Mouse (Mus musculus) heart, embryonic 14.5 days (tissue): Measurements from ENCODE around the gene Sp100. TPM values are rescaled to one million over a fixed set of nuclear protein-coding genes. Genes with fewer than 3 reads are reported as not detected.
A peak's percentile ranks its signal among the peaks of the same experiment; 100 is the strongest.

Experiments
- ATAC-seq: fragments of 200-750 bp; cut with Nextera tagmentation; 2 replicates; pipeline ENCODE4 v1.8.0; 2017; ENCODE audit warnings: low read depth, moderate TSS enrichment; ENCODE audit not compliant: insufficient number of reproducible peaks, insufficient read depth, low FRiP score
- H3K27ac ChIP-seq, 2 experiments: fragments of 200-500 bp in 1 of 2; fragments of 300-500 bp in 1 of 2; sonication (generic) in 1 of 2; replicated peaks in 1 of 2; 2 replicates each; pipeline ENCODE4 v1.5.1; 2012 to 2014; ENCODE audit warnings: low read depth in 2 of 2, low read length in 2 of 2, control low read depth in 1 of 2, mild to moderate bottlenecking in 1 of 2, mixed read lengths in 1 of 2; ENCODE audit not compliant: control insufficient read depth in 1 of 2, insufficient read depth in 1 of 2
- H3K27me3 ChIP-seq: fragments of 300-500 bp; sonication (generic); 2 replicates; pipeline ENCODE4 v1.6.1; 2014; ENCODE audit warnings: mild to moderate bottlenecking, low read length, control low read depth; ENCODE audit not compliant: control insufficient read depth, insufficient read depth
- H3K36me3 ChIP-seq: fragments of 300-500 bp; sonication (generic); 2 replicates; pipeline ENCODE4 v1.6.1; 2014; ENCODE audit warnings: mild to moderate bottlenecking, control low read depth, low read length, mixed read lengths; ENCODE audit not compliant: control insufficient read depth, insufficient read depth
- H3K4me1 ChIP-seq, 2 experiments: fragments of 200-500 bp in 1 of 2; fragments of 300-500 bp in 1 of 2; sonication (generic) in 1 of 2; 2 replicates each; pipeline ENCODE4 v1.6.1; 2012 to 2014; ENCODE audit warnings: low read length in 2 of 2, control low read depth in 1 of 2, mixed read lengths in 1 of 2; ENCODE audit not compliant: control insufficient read depth in 2 of 2, insufficient read depth in 2 of 2
- H3K4me2 ChIP-seq: fragments of 300-500 bp; sonication (generic); 2 replicates; pipeline ENCODE4 v1.6.1; 2014; ENCODE audit warnings: mild to moderate bottlenecking, low read length
- H3K4me3 ChIP-seq, 2 experiments: fragments of 200-500 bp in 1 of 2; fragments of 300-500 bp in 1 of 2; sonication (generic) in 1 of 2; 2 replicates each; pipeline ENCODE4 v1.5.1; 2012 to 2014; ENCODE audit warnings: low read length in 2 of 2, mild to moderate bottlenecking in 2 of 2, control low read depth in 1 of 2, low read depth in 1 of 2, moderate library complexity in 1 of 2; ENCODE audit not compliant: control insufficient read depth in 1 of 2, insufficient read depth in 1 of 2
- H3K9ac ChIP-seq: fragments of 300-500 bp; sonication (generic); 2 replicates; pipeline ENCODE4 v1.6.1; 2014; ENCODE audit warnings: mild to moderate bottlenecking, low read length
- H3K9me3 ChIP-seq: fragments of 300-500 bp; sonication (generic); 2 replicates; pipeline ENCODE4 v1.6.1; 2016; ENCODE audit warnings: low read length, control low read depth; ENCODE audit not compliant: control insufficient read depth
- WGBS: fragments of 180-500 bp; shearing (Covaris S2); extraction: QIAGEN DNeasy Blood & Tissue Kit; methylation state at CpG from one replicate; pipeline ENCODE4 v1.1.7; 2014; 5-methylcytosine and 5-hydroxymethylcytosine counted together
- polyA plus RNA-seq: library from polyadenylated mRNA; unstranded; fragments of >200 nt; fragmentation: Nextera tagmentation; extraction: Ambion mirVana; gene quantifications from 2 replicates; pipeline ENCODE4 v1.2.1, GENCODE M21; 2014

Gene Sp100
- polyA plus RNA-seq, 1 experiment from 2014 or later: 2.0 TPM

DNA sequence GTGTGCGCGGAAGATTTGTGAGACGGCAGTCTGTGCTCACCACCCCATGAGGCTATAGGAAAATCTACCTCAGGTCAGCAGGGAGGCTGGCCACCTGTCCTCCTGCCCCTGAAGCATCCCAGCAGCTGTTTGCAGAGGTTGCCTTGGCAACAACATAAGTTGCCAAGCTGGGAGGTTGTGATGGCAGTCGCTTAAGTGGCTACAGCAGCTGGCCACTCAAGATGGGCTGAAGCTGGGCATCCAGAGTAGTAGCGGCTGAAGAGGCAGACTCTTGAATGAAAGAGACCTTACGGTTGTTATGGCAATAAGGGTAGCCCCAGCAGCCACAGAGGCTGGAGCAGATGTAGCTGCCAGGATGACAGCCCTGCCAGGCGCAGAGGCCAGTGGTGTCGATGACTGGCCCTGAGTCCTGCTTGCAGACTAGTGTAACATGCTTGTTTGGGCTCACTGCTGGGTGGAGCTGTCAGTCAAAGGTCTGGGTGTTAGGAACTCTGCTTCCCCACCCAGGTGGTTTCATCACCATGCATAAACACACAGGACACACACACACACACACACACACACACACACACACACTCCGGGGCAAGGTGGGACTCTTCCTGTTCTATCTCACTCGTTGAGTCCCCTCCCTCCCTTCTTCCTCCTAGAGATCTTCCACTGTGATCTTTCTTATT is 70.6 kb downstream of the Sp100 start:
- Histone ChIP-seq H3K4me1 (peaks cover 14 to 18% of the 10 kb centered on the region in 2 experiments; a peak in 3 of 4 replicates), H3K27ac (no peak overlapping the region), H3K9ac (no peak overlapping the region), H3K9me3 (no peaks in the 10 kb centered on the region), H3K4me3 (no peak overlapping the region), H3K36me3 (no peaks in the 10 kb centered on the region), H3K27me3 (no peaks in the 10 kb centered on the region), H3K4me2 (no peak overlapping the region)
- no peak for ATAC-seq
- 57% methylated on average over 10 of the region's 10 CpGs for WGBS

DNA sequence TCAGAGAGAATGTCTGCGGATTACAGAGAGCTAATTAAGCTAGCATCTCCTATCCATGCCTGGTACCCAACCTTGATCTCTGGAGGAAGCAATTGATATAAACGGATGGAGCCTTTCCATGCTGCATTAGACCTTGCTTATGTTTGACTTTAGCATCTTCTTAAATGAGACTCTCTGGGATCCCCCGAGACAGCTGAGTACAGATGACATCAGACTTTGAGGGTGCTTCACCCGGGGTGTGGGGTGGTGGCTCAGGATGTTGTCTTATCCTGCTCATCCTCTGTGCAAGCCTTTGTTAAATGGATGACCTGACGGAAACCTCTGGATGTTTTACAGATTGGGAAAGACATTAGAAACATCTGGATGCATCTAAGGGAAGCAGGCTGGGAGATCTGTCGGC is 80.7 kb downstream of the Sp100 start:
- Histone ChIP-seq H3K9me3 (no peaks in the 10 kb centered on the region), H3K36me3 (no peaks in the 10 kb centered on the region), H3K9ac (no peak overlapping the region), H3K4me2 (no peak overlapping the region), H3K4me1 (no peaks in the 10 kb centered on the region), H3K27ac (no peak overlapping the region), H3K4me3 (no peak overlapping the region), H3K27me3 (no peaks in the 10 kb centered on the region)
- WGBS: 71% methylated on average over 6 of the region's 6 CpGs
- no peak for ATAC-seq

DNA sequence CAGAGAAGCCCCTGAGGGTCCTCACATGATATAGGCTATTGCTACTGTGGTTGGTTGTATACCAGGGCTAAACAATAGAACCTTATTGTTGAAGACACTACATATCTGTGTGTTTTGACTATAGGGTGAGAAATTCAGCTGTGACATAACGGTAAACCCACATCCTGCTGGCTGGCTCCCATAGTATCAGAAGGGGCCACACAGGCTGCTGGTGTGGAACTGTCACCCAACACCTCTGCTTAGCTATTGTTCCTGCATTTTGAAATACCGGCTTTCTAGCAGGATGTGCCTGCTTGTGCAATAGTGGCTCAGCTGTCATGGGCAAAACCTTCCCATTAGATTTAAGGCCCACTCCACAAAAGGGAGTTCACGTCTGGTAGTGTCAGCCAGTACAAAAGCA is 82.8 kb downstream of the Sp100 start:
- H3K36me3 ChIP-seq: no peaks in the 10 kb centered on the region

DNA sequence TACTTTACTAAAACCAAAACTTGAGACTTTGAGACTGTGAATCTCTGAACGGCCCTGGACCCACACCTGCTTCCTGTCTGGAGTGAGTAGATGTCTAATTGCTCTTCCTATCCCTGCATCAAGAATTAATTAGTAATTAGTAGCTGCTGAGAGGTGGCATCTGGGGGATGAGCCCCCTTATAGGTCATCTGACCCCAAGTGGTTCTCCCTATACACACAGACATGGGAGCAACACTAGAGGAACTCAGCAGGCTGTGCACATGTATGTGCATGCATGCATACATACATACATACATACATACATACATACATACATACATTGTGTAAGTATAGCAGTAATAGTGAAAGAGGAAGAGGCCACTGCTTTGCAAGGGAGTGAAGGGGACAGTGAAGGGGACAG is 84.7 kb downstream of the Sp100 start:
- no peak overlapping the region for H3K4me2 ChIP-seq
- ATAC-seq: no peak
- no peak overlapping the region for H3K9ac ChIP-seq
- H3K4me1 ChIP-seq: peaks cover 0 to 5% of the 10 kb centered on the region in 2 experiments; a peak in 1 of 4 replicates
- H3K36me3 ChIP-seq: no peaks in the 10 kb centered on the region
- H3K27me3 ChIP-seq: no peaks in the 10 kb centered on the region
- no peak overlapping the region for H3K27ac ChIP-seq
- 72% methylated on average over 1 of the region's 1 CpGs for WGBS
- no peak overlapping the region for H3K4me3 ChIP-seq
- no peaks in the 10 kb centered on the region for H3K9me3 ChIP-seq

More for the DNA sequence above, 82.8 kb downstream of the Sp100 start:
- no peak overlapping the region for H3K27ac ChIP-seq
- no peaks in the 10 kb centered on the region for H3K27me3 ChIP-seq
- H3K4me1 ChIP-seq: peaks cover 0 to 5% of the 10 kb centered on the region in 2 experiments; a peak in 1 of 4 replicates
- H3K9ac ChIP-seq: no peak overlapping the region
- no peaks in the 10 kb centered on the region for H3K9me3 ChIP-seq
- H3K4me2 ChIP-seq: no peak overlapping the region
- no peak overlapping the region for H3K4me3 ChIP-seq
- no peak for ATAC-seq
- 89% methylated on average over 3 of the region's 3 CpGs for WGBS

DNA sequence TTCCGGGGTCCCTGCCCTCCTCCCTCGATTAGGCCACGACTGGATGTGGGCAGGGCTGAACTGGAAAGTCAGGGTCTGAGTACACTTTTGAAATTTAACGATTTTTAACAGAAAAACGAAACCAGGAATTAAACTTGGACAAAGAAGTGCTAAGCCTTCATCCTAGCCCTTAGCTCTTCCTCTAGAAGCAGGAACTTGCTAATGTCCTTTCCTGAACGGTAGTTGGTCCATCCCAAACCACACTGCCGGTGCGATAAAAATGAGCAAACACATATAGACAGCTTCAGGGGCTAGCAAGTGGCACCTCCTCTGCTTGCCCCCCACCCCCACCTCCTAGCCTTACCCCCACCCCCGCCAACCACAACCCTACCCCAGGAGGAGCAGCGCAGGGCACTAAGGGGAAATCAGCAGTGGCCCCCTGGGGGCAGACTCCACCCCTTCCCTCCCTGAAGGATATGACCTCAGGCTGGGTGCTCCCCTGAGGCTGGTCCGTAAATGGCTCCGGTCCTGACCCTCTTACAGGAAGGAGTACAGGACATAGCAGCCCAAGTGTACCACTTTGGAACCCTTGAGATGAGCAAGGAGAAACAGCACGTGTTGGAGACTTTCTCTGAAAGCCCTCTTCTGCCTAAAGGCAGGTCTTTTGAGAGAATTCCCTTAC is 85.8 kb downstream of the Sp100 start:
- Histone ChIP-seq H3K4me1 (peaks cover 0 to 5% of the 10 kb centered on the region in 2 experiments; a peak in 1 of 4 replicates), H3K4me2 (peak overlapping the region; percentile 67), H3K4me3 (peak overlapping the region in 1 of 2 experiments; percentile 35; a peak in 1 of 4 replicates), H3K9ac (peak overlapping the region; percentile 70; the same call in 1 of the 2 replicates), H3K27ac (no peak overlapping the region), H3K36me3 (no peaks in the 10 kb centered on the region), H3K27me3 (no peaks in the 10 kb centered on the region), H3K9me3 (no peaks in the 10 kb centered on the region)
- ATAC-seq: no peak
- 69% methylated on average over 13 of the region's 13 CpGs for WGBS

DNA sequence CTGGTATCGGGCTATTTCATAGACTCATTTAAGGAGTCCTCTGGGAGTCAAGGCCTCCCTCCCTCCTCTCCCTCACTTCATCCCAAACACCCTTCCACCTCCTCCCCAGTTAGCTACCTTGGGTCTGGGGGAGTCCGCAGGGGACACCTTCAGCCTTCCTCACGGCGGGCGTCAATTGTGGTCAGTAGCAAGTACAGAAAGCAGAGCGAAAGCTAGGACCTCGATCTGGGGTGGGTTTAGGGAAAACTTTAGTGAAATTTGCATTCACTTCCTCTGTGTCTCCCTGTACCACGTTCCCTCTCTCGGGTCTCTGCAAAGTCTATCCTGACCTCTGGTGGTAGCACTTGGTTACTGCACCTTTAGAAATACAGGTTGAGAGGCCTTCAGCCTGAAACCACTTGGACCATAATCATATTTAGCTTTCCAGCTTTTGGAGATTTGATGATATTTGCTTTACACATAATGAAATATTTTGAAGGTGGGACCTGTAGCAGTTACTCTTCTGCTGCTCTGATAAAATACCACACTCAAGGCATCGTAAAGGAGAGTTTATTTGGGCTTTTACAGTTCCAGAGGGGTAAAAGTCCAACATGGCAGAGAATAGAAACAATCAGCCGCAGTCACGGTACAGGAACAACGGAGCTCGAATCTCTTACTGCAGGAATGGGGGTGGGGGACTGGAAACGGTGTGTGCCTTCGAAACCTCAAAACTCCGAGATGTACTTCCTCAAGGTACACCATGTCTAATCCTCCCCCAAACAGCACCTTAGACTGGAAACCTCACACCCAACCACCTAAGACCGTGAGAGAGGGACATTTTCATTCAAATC is 86.8 kb downstream of the Sp100 start:
- H3K4me2 ChIP-seq: peak overlapping the region; percentile 67
- 33% methylated on average over 18 of the region's 18 CpGs for WGBS
- H3K4me3 ChIP-seq: peak overlapping the region; percentile 35
- no peaks in the 10 kb centered on the region for H3K9me3 ChIP-seq
- H3K27me3 ChIP-seq: no peaks in the 10 kb centered on the region
- peak overlapping the region; percentile 70 for H3K9ac ChIP-seq
- no peaks in the 10 kb centered on the region for H3K36me3 ChIP-seq
- no peak overlapping the region for H3K27ac ChIP-seq
- H3K4me1 ChIP-seq: peaks cover 0 to 5% of the 10 kb centered on the region in 2 experiments; a peak in 1 of 4 replicates
- ATAC-seq: no peak

DNA sequence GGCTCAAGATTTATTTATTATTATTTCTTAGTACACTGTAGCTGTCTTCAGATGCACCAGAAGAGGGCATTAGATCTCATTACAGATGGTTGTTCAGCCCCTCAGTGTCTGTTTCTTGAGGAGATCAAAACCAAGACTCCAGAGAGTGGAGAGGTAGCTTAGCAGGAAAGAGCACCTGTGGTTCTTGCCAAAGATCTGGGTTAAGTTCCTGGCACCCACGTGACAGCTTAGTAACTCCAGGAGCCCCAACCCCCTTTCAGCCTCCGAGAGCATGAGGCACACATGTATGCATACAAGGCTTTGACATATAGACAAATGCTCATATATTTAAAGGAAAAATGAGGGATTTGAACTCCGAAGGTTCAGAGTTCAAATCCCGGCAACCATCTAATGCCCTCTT is 89.2 kb downstream of the Sp100 start:
- Histone ChIP-seq H3K4me3 (no peak overlapping the region), H3K36me3 (no peaks in the 10 kb centered on the region), H3K4me2 (no peak overlapping the region), H3K9ac (no peak overlapping the region), H3K27me3 (no peaks in the 10 kb centered on the region), H3K27ac (no peak overlapping the region), H3K4me1 (peaks cover 0 to 5% of the 10 kb centered on the region in 2 experiments; a peak in 1 of 4 replicates), H3K9me3 (no peaks in the 10 kb centered on the region)
- no peak for ATAC-seq
- 89% methylated on average over 4 of the region's 4 CpGs for WGBS
